Mouse (Mus musculus) hindbrain, embryonic 14.5 days (tissue): ENCODE data around the gene Msn. TPM values are rescaled to one million over a fixed set of nuclear protein-coding genes. Genes with fewer than 3 reads are reported as not detected.
"Not testable (repeated sequence)": the region's sequence is repeated elsewhere in the genome, so short reads cannot be mapped to it uniquely, and the experiment has no call there.

Experiments used
- ATAC-seq: fragments of 200-750 bp; cut with Nextera tagmentation; 2 replicates; pipeline ENCODE4 v1.8.0; 2017; ENCODE audit warnings: moderate number of reproducible peaks, mild to moderate bottlenecking, moderate TSS enrichment, moderate library complexity; ENCODE audit not compliant: low FRiP score
- DNase-seq: peaks from one replicate; pipeline ENCODE4 v3.0.0-alpha.2; 2015; ENCODE audit warnings: low spot score
- H3K27ac ChIP-seq: fragments of 300-500 bp; sonication (generic); 2 replicates; pipeline ENCODE4 v1.5.1; 2014; ENCODE audit warnings: mild to moderate bottlenecking, moderate library complexity
- H3K27me3 ChIP-seq: fragments of 300-500 bp; sonication (generic); 2 replicates; pipeline ENCODE4 v1.6.1; 2014; ENCODE audit warnings: mild to moderate bottlenecking, low read length, mixed read lengths; ENCODE audit not compliant: control insufficient read depth, insufficient read depth
- H3K36me3 ChIP-seq: fragments of 300-500 bp; sonication (generic); replicated peaks from 2 replicates; pipeline ENCODE4 v1.6.1; 2014; ENCODE audit not compliant: control insufficient read depth, insufficient read depth
- H3K4me1 ChIP-seq: fragments of 300-500 bp; sonication (generic); replicated peaks from 2 replicates; pipeline ENCODE4 v1.6.1; 2014; ENCODE audit warnings: antibody characterized with exemption, low read length, mixed read lengths; ENCODE audit not compliant: control insufficient read depth, insufficient read depth
- H3K4me2 ChIP-seq: fragments of 300-500 bp; sonication (generic); replicated peaks from 2 replicates; pipeline ENCODE4 v1.6.1; 2014; ENCODE audit warnings: mild to moderate bottlenecking, moderate library complexity
- H3K4me3 ChIP-seq: fragments of 300-500 bp; sonication (generic); replicated peaks from 2 replicates; pipeline ENCODE4 v1.5.1; 2014; ENCODE audit warnings: mild to moderate bottlenecking, low read length
- H3K9ac ChIP-seq: fragments of 300-500 bp; sonication (generic); 2 replicates; pipeline ENCODE4 v1.6.1; 2014
- H3K9me3 ChIP-seq: fragments of 300-500 bp; sonication (generic); 2 replicates; pipeline ENCODE4 v1.6.1; 2016; ENCODE audit warnings: low read length; ENCODE audit not compliant: control insufficient read depth
- WGBS: fragments of 180-500 bp; shearing (Covaris S2); extraction: QIAGEN DNeasy Blood & Tissue Kit; methylation state at CpG from one replicate; pipeline ENCODE4 v1.1.7; 2014; 5-methylcytosine and 5-hydroxymethylcytosine counted together
- polyA plus RNA-seq: library from polyadenylated mRNA; unstranded; fragments of >200 nt; fragmentation: Nextera tagmentation; extraction: Ambion mirVana; gene quantifications from 2 replicates; pipeline ENCODE4 v1.2.1, GENCODE M21; 2014

Gene Msn
- polyA plus RNA-seq, 1 experiment from 2014 or later = 42.1 TPM

DNA sequence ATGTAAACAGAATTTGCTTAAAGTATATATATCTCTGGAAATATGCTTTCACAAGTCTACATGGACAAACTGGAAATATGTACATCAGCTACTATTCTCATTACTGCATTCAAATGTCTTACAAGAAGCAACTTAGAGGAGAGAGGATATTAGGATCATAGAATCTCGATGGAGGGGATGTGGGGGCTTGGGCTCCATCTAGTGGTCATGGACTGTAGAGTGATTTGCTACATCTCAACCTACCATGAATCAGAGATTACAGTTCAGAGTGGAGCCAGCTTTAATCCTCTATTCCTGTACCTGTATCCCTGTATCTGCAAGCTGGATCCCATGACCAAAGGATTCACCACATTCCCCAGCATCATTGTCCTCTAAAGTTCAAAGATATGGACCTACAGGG, 82.6 kb downstream of the Msn start:
- Histone ChIP-seq H3K4me2 (no peak overlapping the region), H3K4me1 (no peaks in the 10 kb centered on the region), H3K36me3 (no peaks in the 10 kb centered on the region), H3K27me3 (no peaks in the 10 kb centered on the region), H3K4me3 (no peak overlapping the region), H3K9me3 (no peaks in the 10 kb centered on the region), H3K9ac (no peak overlapping the region), H3K27ac (no peak overlapping the region)
- DNase-seq = peak; percentile 54
- no peak for ATAC-seq
- 8% methylated on average over 1 of the region's 1 CpGs for WGBS

DNA sequence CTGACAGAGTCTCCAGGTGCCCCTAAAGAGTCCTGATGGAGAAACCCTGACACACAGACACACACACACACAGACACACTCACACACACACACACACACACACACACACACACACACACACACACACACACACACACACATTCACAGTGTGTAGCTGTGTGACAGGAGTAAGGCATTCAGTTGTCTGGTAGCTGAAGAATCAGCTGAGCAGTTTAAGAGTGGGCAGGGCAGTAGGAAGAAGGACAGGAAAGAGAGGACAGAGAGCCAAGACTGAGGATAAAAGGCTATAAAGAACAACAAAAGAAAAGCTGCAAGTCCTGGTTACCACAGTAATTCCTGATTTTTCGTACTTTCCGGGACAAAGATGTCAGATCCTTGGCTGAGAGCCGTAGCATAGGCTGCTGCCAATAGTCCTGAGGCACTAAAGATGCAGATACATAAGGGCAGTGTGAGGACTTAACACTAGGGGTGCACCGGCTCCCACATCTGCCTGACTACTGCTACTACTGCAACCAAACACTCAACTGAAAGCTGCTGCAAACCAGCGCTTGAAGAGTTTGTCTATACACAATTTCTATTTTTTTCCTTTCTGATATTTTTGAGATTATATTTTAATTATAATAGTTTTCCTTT, 88.4 kb downstream of the Msn start:
- H3K27me3 ChIP-seq = no peaks in the 10 kb centered on the region
- H3K4me1 ChIP-seq = no peaks in the 10 kb centered on the region
- 62% methylated on average over 5 of the region's 5 CpGs for WGBS
- no peak overlapping the region for H3K27ac ChIP-seq
- ATAC-seq = peak; percentile 65; the same call in 1 of the 2 replicates
- no peak overlapping the region for H3K4me2 ChIP-seq
- H3K4me3 ChIP-seq = no peak overlapping the region
- no peaks in the 10 kb centered on the region for H3K9me3 ChIP-seq
- no peaks in the 10 kb centered on the region for H3K36me3 ChIP-seq
- no peak for DNase-seq
- no peak overlapping the region for H3K9ac ChIP-seq

DNA sequence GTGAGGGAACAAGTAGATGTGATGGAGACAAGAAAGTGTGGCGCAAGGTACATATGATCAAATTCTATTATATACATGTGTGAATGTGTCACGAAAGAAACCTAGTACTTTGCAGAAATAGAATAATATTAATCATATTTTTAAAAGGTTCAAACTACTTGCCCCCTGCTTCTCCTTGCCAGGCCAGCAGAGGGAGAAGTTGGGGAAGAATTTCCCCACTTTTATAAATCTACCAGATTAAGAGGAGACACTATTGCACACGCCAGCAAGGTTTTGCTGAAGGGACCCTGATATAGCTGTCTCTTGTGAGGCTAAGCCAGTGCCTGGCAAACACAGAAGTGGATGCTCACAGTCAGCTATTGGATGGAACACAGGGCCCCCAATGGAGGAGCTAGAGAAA, 109.3 kb downstream of the Msn start:
- not testable (repeated sequence) for H3K9ac ChIP-seq, H3K4me2 ChIP-seq, H3K27me3 ChIP-seq, DNase-seq, H3K9me3 ChIP-seq, ATAC-seq, H3K27ac ChIP-seq, H3K4me3 ChIP-seq, H3K4me1 ChIP-seq, H3K36me3 ChIP-seq
- WGBS = 87% methylated on average over 3 of the region's 3 CpGs

DNA sequence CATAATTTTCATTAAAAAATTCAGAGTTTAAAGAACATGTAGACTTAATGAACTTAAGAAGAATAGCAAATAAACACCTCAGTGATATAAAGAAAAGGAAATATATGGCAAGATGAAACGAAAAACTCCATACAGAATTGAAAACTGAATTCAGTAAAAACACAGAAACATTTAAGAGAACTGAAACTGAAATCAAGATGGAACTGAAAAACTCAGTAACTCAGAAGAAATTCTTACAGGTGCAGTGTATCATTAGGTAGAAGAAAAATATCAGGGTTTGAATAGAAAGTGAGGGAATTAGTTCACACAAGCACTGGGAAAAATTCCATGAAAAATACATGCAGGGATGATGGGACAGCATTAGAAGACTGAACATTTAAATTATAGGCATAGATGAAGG, 111.0 kb downstream of the Msn start:
- Histone ChIP-seq H3K9me3 (no peaks in the 10 kb centered on the region), H3K27me3 (no peaks in the 10 kb centered on the region), H3K27ac (no peak overlapping the region), H3K4me1 (no peaks in the 10 kb centered on the region), H3K4me3 (no peak overlapping the region), H3K9ac (no peak overlapping the region), H3K36me3 (no peaks in the 10 kb centered on the region), H3K4me2 (no peak overlapping the region)
- 35% methylated on average over 1 of the region's 1 CpGs for WGBS
- DNase-seq (no peak), ATAC-seq (no peak)

DNA sequence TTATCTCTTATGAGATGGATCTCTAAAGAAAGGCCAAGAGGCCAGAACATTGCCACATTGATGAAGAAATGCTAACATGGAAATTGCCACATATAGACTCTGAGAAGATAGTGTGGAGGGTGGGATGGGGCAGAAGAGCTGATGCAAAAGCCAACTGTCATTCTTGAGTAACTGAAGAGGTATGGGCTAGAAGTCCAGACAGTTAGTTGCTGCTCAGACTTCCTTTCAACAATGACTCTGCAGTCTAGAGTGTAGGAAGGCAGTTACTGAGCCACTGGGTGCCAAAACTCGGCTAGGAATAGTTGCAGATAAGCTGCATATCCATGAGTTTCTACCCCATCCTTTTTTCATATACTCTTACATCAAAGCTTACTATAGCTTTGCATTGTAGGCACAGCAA, 122.2 kb downstream of the Msn start:
- Histone ChIP-seq H3K4me2 (no peak overlapping the region), H3K4me3 (no peak overlapping the region), H3K27ac (no peak overlapping the region), H3K36me3 (no peaks in the 10 kb centered on the region), H3K9ac (no peak overlapping the region), H3K4me1 (no peaks in the 10 kb centered on the region), H3K27me3 (no peaks in the 10 kb centered on the region), H3K9me3 (no peaks in the 10 kb centered on the region)
- DNase-seq (no peak), ATAC-seq (no peak)
- 74% methylated on average over 1 of the region's 1 CpGs for WGBS

Other genes with a start within 250 kb of the Msn start
- gene Las1l, start 139.1 kb upstream of the Msn start, polyA plus RNA-seq = 56.5 and 60.2 TPM in 2 replicates
- not detected in 2 replicates for gene Vsig4, start 197.4 kb downstream of the Msn start, polyA plus RNA-seq